Mouse (Mus musculus) lung, adult 18-20 months (tissue): ENCODE measurements around the gene Iqschfp.

Source experiments
- DNase-seq, 2 experiments: peaks; one replicate each; pipeline ENCODE4 v3.0.0; 2022; ENCODE audit warnings: mixed read lengths in 2 of 2

The Iqschfp gene

DNA sequence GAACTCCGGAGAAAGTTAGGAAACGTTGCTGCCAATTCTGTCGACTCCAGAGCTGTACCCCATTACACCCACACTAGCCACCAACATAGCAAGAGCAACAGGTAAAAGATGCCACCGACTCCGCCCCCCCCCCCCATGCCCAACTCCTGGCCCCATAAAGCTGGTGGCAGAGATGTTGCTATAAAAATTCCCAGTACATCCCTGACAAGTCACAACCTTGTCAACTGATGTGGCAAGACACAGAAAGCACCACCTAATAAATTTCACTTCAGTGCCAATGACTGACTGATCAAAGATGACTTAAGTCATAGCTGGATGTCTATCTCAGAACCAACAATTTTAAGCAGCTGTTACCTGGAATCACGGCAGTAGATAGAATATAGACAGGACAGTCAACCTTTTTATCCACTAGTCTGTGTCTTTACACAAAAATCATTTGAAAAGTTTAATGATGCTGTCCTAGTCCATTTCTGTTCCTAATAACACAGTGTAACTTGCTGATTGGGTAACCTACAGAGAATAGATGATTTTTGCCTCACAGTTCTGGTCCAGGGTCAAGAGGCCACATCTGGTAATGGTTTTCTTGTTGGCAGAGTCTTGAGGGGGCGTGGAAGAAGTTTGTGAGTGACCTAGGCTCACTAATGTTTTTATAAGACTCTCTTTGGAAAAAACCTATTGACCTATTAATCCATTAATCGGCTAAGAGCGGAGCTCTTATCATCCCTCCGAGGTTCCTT lies 561.9 kb downstream of the Iqschfp start:
- peak; percentile 17 to 37 for DNase-seq

DNA sequence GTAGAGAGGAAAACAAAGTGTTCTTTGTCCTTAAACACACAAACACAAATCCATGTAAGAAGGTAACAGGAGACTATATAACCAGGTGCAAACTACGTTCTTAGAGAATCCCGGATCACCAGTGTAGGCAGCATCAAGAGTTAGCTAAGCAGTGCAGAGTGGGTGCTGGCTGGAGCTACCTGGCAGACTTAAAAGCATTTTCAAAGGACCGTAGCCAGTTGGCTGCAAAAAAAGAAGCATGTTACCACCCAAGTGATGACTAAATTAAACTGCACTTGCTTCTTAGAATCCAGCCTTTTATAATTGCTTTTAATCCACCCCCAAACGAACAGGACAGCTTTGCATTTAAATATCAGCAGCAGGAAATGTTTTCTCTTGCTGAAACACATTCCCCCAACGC lies 574.6 kb downstream of the Iqschfp start:
- DNase-seq, result no peak

DNA sequence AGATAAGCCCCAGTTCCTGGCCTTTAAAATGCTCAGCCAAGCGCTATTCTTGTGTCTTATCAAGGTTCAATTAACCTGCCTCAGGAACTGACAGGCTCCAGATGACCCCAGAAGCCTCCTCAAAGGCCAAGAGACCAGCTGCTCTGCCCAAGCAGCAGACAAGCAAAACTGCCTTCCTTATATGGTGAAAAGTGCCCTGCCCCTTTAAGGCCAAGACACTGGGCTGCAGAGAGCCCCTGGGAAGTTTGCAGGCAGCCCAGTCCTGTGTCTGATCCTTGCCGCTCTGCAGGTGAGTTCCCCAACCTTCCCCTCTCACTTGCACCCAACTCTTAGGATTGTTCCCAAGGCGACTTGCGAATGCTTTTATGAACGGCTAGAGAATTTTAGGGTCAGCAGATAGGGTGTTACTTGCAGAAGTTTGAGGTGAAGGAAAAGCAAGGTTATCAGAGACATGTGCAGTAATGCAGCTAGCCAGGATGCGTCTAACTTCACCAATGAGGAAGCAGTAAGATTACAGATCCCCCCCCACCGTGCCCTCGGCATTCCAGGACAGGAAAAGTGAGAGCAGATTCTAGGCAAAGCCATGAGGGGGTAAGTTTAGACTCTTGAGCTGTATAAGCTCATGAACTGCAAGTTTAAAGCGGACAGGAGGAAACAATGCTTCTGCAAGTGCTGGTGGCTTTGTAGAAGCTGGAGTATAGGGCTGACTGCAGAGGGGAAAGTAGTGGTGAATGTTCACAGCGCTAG lies 576.1 kb downstream of the Iqschfp start:
- no peak for DNase-seq

DNA sequence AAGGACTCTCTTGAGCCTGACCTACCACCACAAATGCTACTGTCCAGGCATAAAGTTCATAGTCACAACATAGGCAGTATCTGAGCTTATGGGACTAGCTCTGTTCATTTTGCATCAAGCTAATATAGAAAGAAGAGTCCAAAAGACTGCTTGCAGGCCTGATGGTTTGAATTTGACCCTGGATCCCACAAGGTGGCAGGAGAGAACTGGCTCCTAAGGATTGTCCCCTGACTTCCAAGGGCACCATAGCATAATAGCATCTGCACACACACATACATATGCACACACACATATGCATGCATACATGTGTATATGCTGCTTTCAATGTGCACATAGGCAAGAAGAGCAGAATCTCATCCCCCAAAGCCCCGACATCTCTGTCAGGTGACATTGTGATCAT lies 577.6 kb downstream of the Iqschfp start:
- DNase-seq, result no peak

DNA sequence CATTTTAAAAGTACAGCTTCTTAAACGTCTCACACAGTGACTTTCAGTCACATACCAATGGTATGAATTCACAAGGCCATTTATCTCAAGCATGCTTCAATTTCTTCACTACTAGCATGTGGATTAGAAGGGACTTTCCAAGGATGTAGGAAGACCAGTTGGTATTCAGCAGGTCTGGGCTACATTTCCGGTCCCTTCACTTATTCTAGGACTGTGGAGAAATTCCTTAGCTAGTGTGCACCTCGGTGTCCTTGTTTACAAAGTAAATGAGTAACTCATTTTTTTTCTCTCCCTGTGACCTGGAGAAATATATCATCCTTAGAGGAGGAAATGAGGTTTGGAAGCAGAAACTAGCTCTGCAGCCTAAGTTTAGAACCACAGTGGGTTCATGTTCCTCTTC lies 578.0 kb downstream of the Iqschfp start:
- DNase-seq, result no peak

DNA sequence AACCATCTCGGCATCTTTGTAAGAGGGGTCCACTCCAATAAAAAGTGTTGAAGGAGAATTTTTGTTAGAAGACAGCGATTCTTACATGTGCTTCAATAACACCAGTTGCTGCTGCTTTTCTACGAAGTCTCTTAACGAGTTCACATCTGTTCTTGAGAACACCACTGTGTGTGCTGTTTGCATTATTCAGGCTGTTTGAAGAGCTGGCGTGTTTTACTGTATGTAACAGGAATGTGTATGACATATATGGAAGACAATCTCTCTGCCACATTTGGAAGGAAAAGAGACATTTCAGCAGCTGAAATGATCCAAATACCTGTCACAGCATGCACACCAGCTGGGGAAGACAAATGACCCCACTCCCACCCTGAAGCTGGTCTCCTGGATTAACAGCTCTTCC lies 578.6 kb downstream of the Iqschfp start:
- no peak for DNase-seq

DNA sequence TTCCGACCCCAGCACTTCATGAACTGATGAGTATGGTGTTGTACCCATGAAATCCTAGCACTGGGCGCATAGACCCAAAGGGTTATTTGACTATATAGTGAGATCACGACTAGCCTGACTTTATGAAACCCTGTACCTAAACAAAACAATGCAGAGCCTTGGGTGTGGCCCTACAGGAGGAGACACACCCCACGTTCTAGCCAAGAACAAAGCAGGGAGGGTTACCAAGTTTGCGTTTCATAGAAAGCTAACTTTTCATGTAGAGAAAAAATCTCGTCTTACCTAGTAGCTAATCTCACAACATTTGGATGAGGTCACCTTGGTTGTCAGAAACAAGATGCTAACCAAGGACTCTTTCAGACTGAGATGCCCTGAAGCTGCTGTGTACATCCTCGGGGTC lies 584.3 kb downstream of the Iqschfp start:
- DNase-seq, result no peak

DNA sequence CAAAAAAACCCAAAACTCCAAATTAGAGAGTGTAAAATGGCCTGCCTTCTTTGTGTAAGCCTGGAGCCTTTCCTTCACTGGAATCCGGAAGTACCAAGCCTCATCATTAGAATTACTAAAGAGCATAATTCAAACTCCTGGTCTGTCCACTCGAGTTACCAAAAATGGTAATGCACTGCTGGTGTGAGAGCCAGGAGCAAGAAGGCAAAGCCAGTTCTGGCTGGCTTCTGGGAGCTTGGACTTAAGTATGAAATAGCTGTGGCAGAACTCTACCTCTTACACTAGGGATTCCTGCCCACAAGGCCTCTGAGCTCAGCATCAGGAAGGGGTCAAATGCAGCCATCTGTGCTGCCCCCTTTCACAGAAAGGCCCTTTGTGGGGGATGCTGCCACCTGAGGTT lies 585.4 kb downstream of the Iqschfp start:
- DNase-seq, result peak in 1 of 2 experiments; percentile 21

DNA sequence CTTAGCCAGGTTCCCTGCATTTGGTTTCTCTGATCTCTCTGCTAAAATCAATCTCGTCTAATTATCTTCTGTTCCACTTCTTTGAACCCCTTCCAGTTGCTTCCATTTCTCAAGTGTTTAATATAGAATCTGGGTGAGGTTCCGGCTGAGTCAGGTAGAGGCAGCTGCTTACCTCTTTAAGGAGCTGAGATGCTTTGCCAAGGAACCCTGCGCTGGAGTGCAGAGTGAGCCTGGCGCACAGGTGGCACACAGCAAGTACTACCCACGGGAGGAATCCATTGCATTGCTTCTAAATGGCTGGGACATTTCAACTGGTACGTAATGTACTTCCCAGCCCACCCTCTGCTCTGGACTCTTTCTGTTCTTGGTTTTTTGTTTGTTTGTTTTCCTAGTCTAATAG lies 587.2 kb downstream of the Iqschfp start:
- DNase-seq, result no peak

DNA sequence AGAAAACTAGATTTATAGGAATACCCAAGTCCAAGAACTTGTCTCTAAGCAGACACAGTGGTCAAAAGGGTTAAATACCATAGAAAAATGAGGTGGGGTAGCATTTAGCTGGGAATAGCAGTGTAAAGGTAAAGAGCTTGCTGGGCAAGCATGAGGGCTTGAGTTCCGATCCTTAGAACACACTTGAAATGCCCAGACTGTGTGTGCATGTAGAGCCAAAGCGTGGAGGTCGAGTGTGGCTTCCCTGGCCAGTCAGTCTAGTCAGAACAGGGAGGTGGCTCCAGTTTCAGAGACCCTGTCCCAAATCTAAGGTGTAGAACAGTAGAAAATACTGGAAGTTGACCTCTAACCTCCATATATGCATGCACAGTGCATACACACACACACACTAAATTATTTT lies 591.5 kb downstream of the Iqschfp start:
- peak in 1 of 2 experiments; percentile 16 for DNase-seq

DNA sequence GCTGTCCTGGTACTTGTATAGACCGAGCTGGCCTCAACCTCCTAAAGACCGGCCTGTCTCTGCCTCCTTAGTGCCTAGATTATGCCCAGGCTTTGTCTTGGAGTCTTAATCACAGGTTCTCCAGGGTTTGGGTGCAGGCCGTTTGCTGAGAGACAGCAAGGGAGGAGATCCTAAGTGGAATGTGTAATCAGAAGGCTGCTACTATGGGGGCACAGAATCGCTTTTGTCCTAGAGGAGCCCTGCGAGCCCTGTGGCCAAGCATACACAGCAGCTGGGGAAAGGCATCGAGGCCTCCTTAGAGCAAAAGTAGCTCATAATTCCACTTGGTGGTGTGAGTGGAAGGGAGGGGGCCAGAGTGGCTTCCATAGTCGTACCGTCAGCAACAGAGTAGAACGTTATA lies 592.0 kb downstream of the Iqschfp start:
- DNase-seq, result no peak

DNA sequence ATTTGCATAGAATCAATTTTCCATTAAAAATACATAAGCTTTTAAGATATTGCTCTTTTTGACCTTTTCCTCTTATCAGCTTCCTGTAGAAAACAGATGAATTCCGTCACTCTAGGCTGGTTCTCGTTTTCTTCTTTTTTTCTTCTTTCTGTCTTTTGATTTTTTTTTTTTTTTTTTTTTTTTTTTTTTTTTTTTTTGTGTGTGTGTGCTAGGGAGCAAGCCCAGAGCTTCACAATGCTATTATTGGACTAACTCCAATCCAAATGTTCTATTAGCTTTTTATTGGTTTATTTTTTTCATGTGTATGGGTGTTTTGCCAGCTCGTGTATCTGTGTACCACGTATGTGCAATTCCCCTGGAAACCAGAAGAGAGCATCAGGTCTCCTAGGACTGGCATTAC lies 592.5 kb downstream of the Iqschfp start:
- DNase-seq, result no peak

DNA sequence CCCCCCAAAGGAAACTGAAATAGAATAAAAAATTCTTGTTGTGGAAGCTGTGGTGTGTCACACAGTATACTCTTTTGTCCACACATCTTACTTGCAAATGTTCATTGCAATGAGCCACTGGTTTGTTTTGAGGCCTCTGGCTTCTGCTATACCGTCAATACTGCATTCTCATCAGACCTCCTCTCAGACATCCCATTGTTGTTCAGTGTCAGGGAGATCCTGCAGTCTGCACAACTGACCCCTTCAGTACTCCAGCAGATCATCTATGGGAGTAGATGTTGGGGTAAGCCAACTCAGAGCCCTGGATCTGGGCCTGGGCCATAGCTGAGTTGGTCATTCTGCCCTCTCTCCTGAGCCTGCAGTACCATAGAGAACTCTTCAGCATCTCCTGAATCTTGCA lies 595.6 kb downstream of the Iqschfp start:
- no peak for DNase-seq

DNA sequence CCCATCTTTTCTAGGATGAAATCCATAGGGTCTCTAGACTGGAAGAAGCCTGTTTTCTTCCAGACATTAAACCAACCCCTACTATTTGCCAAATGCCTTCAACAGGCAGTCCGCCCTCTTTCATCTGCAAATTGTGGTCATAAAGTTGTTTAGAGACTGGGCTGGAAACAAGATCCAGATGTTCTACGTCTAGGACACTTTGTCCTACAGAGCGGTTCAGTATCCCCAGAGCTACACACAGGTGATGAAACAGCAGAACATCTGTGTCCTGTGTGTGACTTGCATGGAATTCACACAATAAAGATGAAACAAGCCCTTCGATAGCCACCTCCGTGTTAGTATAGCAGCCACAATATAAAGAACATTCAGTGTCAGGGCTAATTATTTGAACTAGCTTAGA lies 596.3 kb downstream of the Iqschfp start:
- peak in 1 of 2 experiments; percentile 18 for DNase-seq

DNA sequence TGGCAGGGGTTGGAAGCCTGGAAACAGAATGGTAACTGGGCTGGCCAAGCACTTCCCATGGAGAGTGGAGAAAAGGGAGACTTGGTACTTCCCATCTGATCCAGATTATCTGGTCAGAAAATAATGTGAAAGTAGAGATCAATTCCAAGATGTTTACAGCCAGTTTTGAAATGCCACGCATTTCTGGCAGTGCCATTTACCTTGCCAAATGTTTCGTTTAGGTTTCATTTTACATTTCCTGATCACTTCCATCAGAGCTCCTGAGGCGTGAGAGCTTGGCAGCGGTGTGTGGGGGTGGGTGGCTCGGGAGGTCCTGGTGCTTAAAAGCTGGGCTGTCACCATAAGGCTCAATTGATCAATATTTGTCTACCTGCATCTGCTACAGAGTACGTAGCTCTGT lies 599.5 kb downstream of the Iqschfp start:
- no peak for DNase-seq

DNA sequence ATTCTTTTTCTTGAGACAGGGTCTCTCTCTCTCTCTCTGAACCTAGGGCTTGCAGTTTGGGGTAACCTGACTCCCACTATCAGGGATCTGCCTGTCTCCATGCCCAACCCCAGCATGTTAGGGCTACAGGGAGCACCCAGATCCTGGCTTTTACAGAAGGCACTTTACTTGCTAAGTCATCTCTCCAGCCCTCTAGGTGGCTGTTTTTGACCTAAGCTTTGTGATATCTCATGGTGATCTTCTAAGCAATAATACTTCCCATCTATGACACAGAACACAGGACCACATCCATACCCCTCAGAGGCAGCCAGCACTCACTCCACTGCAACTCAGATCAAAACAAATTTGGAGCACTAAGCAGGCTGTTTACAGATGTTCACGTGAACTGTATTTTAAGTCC lies 600.0 kb downstream of the Iqschfp start:
- no peak for DNase-seq

DNA sequence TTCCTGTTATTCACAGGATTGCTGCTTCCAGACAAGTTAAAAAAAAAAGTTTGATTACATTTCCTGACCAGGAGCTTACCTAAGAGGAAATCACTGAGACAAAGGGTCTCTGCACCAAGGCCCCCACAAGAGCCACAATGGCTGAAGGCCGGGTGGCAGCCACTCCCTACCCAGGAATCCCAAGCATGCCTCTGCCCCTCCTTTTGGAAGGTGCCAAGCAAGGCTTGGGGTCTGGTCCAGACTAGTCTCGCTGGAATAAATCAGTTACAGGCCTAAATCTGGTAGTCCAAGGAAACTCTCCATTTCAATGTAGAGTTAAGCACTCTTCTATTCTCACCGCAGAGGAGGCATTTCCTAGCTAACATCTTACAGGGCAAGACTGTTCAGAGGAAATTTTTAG lies 600.5 kb downstream of the Iqschfp start:
- peak; percentile 46 to 63 for DNase-seq

DNA sequence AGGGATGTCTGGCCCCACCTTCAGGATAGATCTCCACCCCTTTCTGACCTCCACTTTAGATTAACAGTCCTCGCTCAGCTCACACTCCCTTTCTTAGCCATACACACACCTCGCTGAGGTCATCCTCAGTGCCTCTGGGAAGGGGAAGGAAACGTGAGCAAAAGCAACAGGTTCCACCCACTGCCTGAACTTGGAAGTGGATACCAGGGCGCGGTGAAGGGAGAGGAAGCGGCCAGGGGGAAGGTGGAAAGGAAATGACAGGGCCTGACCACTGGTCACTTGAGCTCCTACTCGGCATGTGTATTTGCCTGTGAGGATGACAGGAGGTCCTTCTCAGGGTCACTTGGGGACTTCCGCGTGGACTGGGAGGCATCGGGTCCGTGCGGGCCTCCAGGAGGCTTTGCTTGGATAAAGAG lies 601.1 kb downstream of the Iqschfp start:
- peak; percentile 85 to 90 for DNase-seq

DNA sequence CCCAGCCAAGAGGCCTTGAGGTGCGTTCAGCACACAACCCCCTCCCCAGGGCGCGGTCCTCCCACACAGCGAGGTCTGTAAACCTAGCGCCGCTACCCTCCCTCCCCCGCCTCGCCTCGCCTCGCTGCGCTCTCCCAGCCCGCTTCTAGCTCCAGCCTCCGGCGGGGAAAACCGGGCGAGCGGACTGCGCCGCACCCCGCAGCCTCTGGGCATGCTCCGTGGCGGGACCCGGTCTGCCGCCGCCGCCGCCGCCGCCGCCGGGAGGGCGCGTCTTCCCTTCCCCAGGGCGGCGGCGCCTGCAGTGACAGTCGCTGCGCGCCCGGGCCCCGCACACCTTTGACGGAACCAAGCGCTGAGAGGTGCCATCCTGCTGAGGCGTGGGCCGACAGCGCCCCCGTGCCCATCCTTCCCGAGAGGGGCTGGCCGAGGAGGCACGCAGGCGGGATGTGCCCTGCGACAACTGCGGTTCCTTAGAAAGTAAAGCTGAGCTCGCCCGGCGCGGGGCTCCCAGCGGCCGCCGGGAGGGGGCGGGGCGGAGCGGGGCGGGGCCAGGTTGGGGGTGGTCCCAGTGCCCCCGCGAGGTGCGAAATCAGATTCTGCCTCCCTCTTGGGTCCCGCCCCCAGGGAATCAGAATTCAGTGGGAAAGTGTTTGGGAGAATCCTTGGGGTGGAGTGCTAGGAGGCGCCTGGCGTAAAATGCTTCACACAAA lies 601.7 kb downstream of the Iqschfp start:
- peak; percentile 81 to 87 for DNase-seq

DNA sequence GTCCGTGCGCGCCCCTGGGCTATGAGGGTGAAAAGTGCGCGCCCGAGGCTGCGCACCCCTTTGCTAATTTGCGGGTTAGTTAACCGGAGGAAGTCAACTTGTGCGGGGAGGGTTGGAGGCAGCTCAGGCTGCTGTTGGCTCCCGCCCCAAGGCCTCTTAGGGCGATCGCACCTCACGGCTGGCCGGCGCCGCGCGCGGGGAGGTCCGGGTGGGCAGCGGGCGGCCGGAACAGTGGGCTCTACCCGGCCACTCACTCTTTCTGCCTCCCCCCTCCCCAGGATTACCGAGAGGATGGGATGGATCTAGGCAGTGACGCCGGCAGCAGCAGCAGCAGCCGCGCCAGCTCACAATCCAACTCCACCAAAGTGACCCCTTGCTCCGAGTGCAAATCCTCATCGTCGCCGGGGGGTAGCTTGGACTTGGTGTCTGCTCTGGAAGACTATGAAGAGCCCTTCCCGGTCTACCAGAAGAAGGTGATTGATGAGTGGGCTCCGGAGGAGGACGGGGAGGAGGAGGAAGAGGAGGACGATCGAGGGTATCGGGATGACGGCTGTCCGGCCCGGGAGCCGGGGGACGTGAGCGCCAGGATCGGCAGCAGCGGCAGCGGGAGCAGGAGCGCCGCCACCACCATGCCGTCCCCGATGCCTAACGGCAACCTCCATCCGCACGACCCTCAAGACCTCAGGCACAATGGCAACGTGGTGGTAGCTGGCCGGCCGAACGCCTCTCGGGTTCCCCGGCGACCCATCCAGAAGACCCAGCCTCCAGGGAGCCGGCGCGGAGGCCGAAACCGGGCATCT lies 602.5 kb downstream of the Iqschfp start:
- DNase-seq, result peak; percentile 24 to 31

DNA sequence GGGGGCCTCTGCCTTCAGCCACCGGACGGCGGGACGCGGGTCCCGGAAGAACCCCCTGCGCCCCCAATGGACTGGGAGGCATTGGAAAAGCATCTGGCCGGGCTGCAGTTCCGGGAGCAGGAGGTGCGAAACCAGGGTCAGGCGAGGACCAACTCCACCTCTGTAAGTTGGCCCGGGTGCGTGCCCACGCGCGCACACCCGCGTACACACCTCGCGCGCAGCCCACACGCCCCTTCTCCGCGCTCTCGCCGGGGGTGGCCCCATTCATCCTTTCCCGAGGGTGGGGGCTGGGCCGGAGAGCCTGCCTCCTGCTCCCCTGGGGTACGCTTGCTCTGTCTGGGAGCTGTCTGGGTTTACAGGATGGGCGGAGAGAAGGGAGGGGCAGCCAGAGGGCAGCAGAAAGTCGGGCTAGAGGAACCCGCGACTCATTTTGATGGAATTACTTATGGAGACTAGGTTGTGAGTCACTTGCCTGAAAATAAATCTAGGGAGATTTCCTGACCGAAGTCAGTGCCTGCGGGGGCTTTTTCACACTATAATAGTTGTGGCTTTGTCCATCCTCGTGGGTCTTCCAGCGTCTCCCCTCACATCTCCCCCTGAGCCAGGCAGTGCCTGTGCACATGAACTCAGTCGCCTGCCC lies 603.2 kb downstream of the Iqschfp start:
- DNase-seq, result peak; percentile 55 to 59

DNA sequence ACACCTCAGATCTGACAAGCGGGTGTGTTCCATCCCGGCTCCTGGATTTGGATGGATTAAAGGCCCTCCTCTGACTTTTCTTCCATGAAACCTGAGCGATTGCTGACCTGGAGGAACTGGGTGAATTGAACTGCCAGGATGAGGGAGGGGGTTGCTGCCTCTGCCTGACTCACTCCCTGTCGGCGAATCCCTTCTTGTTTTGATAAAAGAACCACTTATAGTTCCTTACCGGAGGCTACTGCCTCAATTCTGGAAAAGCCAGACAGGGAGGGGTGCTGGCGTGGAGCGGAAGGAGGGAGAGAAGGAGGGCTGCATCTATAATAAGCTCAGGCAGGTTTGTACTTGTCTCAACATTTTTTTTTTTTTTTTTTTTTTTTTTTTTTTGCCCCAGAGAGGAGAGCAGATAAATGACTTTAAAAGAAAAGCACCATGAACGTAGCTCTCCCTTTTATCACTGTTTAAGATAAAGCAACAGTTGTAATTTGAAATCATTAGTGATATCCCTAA lies 603.8 kb downstream of the Iqschfp start:
- peak in 1 of 2 experiments; percentile 9 for DNase-seq
